Mouse (Mus musculus) c-Kit-positive CD71-positive TER-119-positive erythroid progenitor cells, embryonic 14.5 days (primary cell): ENCODE data around the gene Fam189a1.

Experiments used
- DNase-seq: peaks from one replicate; pipeline ENCODE4 v3.0.0-alpha.2; 2013; ENCODE audit warnings: low spot score

The Fam189a1 gene

GRCm38 (mm10) chr7:64880415-64880814 is 276.0 kb downstream of the Fam189a1 start:
- DNase-seq = no peak

- no peak for DNase-seq
Measured at GRCm38 (mm10) chr7:64874941-64875340, 281.4 kb downstream of the Fam189a1 start.

GRCm38 (mm10) chr7:64873266-64873665 is 283.1 kb downstream of the Fam189a1 start:
- no peak for DNase-seq

GRCm38 (mm10) chr7:64872743-64873241 is 283.6 kb downstream of the Fam189a1 start, which contains the start of gene Nsmce3:
Nsmce3 (minus strand) TSS chr7:64872997.
- peak; percentile 90 for DNase-seq

- DNase-seq = no peak
Measured at GRCm38 (mm10) chr7:64871987-64872742, 284.2 kb downstream of the Fam189a1 start.

GRCm38 (mm10) chr7:64869549-64870065 is 286.8 kb downstream of the Fam189a1 start:
- DNase-seq = no peak

- DNase-seq = no peak
Measured at GRCm38 (mm10) chr7:64863538-64863937, 292.8 kb downstream of the Fam189a1 start.

- DNase-seq = no peak
Measured at GRCm38 (mm10) chr7:64862978-64863377, 293.4 kb downstream of the Fam189a1 start.

- DNase-seq = no peak
Measured at GRCm38 (mm10) chr7:64856526-64857082, 299.8 kb downstream of the Fam189a1 start.

- no peak for DNase-seq
Measured at GRCm38 (mm10) chr7:64855976-64856375, 300.4 kb downstream of the Fam189a1 start.

- DNase-seq = no peak
Measured at GRCm38 (mm10) chr7:64855389-64855927, 300.9 kb downstream of the Fam189a1 start.

GRCm38 (mm10) chr7:64850791-64851190 is 305.6 kb downstream of the Fam189a1 start:
- DNase-seq = no peak

- DNase-seq = no peak
Measured at GRCm38 (mm10) chr7:64847366-64847899, 308.9 kb downstream of the Fam189a1 start.

- DNase-seq = no peak
Measured at GRCm38 (mm10) chr7:64846061-64846460, 310.3 kb downstream of the Fam189a1 start.

GRCm38 (mm10) chr7:64840946-64841659 is 315.3 kb downstream of the Fam189a1 start:
- no peak for DNase-seq

GRCm38 (mm10) chr7:64840576-64840895 is 315.8 kb downstream of the Fam189a1 start:
- DNase-seq = no peak

- DNase-seq = no peak
Measured at GRCm38 (mm10) chr7:64839801-64840575, 316.4 kb downstream of the Fam189a1 start.

- no peak for DNase-seq
Measured at GRCm38 (mm10) chr7:64839281-64839680, 317.1 kb downstream of the Fam189a1 start.

GRCm38 (mm10) chr7:64830214-64830995 is 326.0 kb downstream of the Fam189a1 start:
- no peak for DNase-seq

- DNase-seq = no peak
Measured at GRCm38 (mm10) chr7:64821081-64821480, 335.3 kb downstream of the Fam189a1 start.

- DNase-seq = no peak
Measured at GRCm38 (mm10) chr7:64819683-64820082, 336.7 kb downstream of the Fam189a1 start.
